Mouse (Mus musculus) stomach, embryonic 15.5 days (tissue): ENCODE data around the gene Zfr. TPM values are rescaled to one million over a fixed set of nuclear protein-coding genes. Genes with fewer than 3 reads are reported as not detected.

Source experiments
- microRNA counts: library from miRNA; unstranded; fragments of <30 nt; microRNA quantifications from one replicate; lab custom pipeline; 2016
- microRNA-seq: library from miRNA; unstranded; fragments of <30 nt; microRNA quantifications from one replicate; pipeline ENCODE4, GENCODE M21; 2016
- polyA plus RNA-seq: library from polyadenylated mRNA; unstranded; fragments of >200 nt; fragmentation: Nextera tagmentation; extraction: Ambion mirVana; gene quantifications from 2 replicates; pipeline ENCODE4 v1.2.1, GENCODE M21; 2015

Zfr gene
- polyA plus RNA-seq, 1 experiment from 2014 or later, result 105 TPM

MicroRNA genes within 50 kb of the gene (microRNA counts, 519-probe panel; counts per million panel counts)
- 2,078 counts per million, percentile 27 among the panel's probes with 10 or more counts for microRNA mmu-miR-1898 (lab: Ali Mortazavi, UCI)

Small RNA genes lying within 50 kb of the gene (microRNA-seq; reads per million reads assigned to microRNA genes)
- gene Mir1898, result not detected

Other genes starting within 250 kb of the Zfr start
- 4.7 and 5.0 TPM in 2 replicates for gene Npr3, start 210.5 kb upstream of the Zfr start, polyA plus RNA-seq
- 645 and 665 TPM in 2 replicates for gene Sub1, start 120.8 kb upstream of the Zfr start, polyA plus RNA-seq
- gene Mtmr12, start 87.2 kb downstream of the Zfr start, polyA plus RNA-seq, result 14.9 and 18.8 TPM in 2 replicates
- gene Golph3, start 203.6 kb downstream of the Zfr start, polyA plus RNA-seq, result 91.3 and 91.4 TPM in 2 replicates
- 0.39 TPM in 1 of 2 replicates, not detected in the other for gene 1810049J17Rik, start 204.1 kb downstream of the Zfr start, polyA plus RNA-seq